Mouse (Mus musculus) ES-Bruce4 (cell line): ENCODE results near the gene Lims1. TPM values are rescaled to one million over a fixed set of nuclear protein-coding genes. Genes with fewer than 3 reads are reported as not detected.

Experiments used
- H3K27ac ChIP-seq: 2 replicates; pipeline ENCODE4 v1.5.1; 2012; ENCODE audit warnings: low read length, inconsistent platforms; ENCODE audit not compliant: insufficient read depth
- H3K27me3 ChIP-seq: 2 replicates; pipeline ENCODE4 v1.6.1; 2012; ENCODE audit warnings: mild to moderate bottlenecking, low read length, inconsistent platforms; ENCODE audit not compliant: control insufficient read depth, poor library complexity, insufficient read depth, severe bottlenecking
- H3K36me3 ChIP-seq: 2 replicates; pipeline ENCODE4 v1.6.1; 2012; ENCODE audit warnings: inconsistent platforms, mild to moderate bottlenecking, low read length, moderate library complexity; ENCODE audit not compliant: control insufficient read depth, poor library complexity, insufficient read depth, severe bottlenecking
- H3K4me1 ChIP-seq: one replicate; pipeline ENCODE4 v1.8.1; 2011; ENCODE audit warnings: low read length; ENCODE audit not compliant: control insufficient read depth, insufficient read depth
- H3K4me3 ChIP-seq: 2 replicates; pipeline ENCODE4 v1.5.1; 2011; ENCODE audit warnings: low read depth, mild to moderate bottlenecking, low read length
- H3K9ac ChIP-seq: 2 replicates; pipeline ENCODE4 v1.6.1; 2012; ENCODE audit warnings: low read depth, mild to moderate bottlenecking, inconsistent platforms; ENCODE audit not compliant: poor library complexity, severe bottlenecking
- H3K9me3 ChIP-seq: replicated peaks from 2 replicates; pipeline ENCODE4 v1.6.1; 2012; ENCODE audit warnings: mild to moderate bottlenecking, low read length, inconsistent platforms; ENCODE audit not compliant: control insufficient read depth, poor library complexity, insufficient read depth, severe bottlenecking
- CTCF ChIP-seq: IDR thresholded peaks from one replicate; pipeline ENCODE4 v1.8.1; 2011; ENCODE audit warnings: low read depth, low read length
- EP300 ChIP-seq: IDR thresholded peaks from 2 replicates; pipeline ENCODE4 v1.6.1; 2011; ENCODE audit warnings: low read depth, low read length; ENCODE audit not compliant: insufficient read depth
- POLR2A ChIP-seq: IDR thresholded peaks from one replicate; pipeline ENCODE4 v1.8.1; 2011; ENCODE audit warnings: low read length; ENCODE audit not compliant: insufficient read depth
- polyA plus RNA-seq: library from polyadenylated mRNA; stranded (reverse); fragments of >200 nt; gene quantifications from 2 replicates; pipeline ENCODE4 v1.2.4, GENCODE M21; 2011; ENCODE audit warnings: low read depth; ENCODE audit not compliant: missing spikeins, insufficient read depth, insufficient read length

Lims1 gene
- polyA plus RNA-seq, 1 experiment = 58.2 TPM

- Histone ChIP-seq H3K4me1 (peaks cover 3% of the 10 kb centered on the region), H3K36me3 (no peaks in the 10 kb centered on the region), H3K27me3 (no peaks in the 10 kb centered on the region), H3K9ac (no peak overlapping the region), H3K4me3 (no peak overlapping the region), H3K27ac (no peak overlapping the region), H3K9me3 (no peaks in the 10 kb centered on the region)
- TF ChIP-seq POLR2A (no peak), CTCF (no peak), EP300 (no peak)
Measured at GRCm38 (mm10) chr10:58368791-58369706, 45.8 kb downstream of the Lims1 start.

- H3K4me3 ChIP-seq = no peak overlapping the region
- TF ChIP-seq POLR2A (no peak), EP300 (no peak), CTCF (no peak)
- no peak overlapping the region for H3K9ac ChIP-seq
- H3K27ac ChIP-seq = no peak overlapping the region
- H3K9me3 ChIP-seq = no peaks in the 10 kb centered on the region
- H3K36me3 ChIP-seq = no peaks in the 10 kb centered on the region
- no peaks in the 10 kb centered on the region for H3K27me3 ChIP-seq
- peaks cover 3% of the 10 kb centered on the region for H3K4me1 ChIP-seq
Measured at GRCm38 (mm10) chr10:58369707-58370093, 46.4 kb downstream of the Lims1 start.

GRCm38 (mm10) chr10:58370143-58370542 is 46.9 kb downstream of the Lims1 start:
- Histone ChIP-seq H3K9me3 (no peaks in the 10 kb centered on the region), H3K4me3 (no peak overlapping the region), H3K4me1 (peaks cover 3% of the 10 kb centered on the region), H3K27me3 (no peaks in the 10 kb centered on the region), H3K27ac (no peak overlapping the region; the same call in 1 of the 2 replicates), H3K36me3 (no peaks in the 10 kb centered on the region), H3K9ac (no peak overlapping the region)
- no peak for TF ChIP-seq EP300
- TF ChIP-seq CTCF = no peak
- TF ChIP-seq POLR2A = no peak

DNA sequence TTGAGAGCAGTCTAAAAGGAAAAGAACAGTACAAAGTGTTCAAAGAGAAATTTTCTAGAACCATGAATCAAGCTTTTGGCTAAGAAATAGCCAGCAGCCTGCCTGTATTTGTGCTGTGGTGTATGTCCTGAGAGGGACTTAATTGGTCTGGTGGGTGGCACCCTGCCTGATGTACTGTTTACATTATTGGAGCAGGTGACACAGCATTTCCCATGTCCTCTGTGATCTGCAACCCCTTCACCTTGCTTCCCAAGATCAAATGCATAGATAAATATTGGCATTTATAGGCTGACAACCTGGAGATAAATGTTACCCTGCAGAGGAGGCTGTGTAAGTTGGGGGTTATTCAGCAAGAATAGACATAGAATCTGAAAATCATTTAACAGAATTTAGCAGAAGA is 47.3 kb downstream of the Lims1 start:
- peaks cover 3% of the 10 kb centered on the region for H3K4me1 ChIP-seq
- peak overlapping the region; percentile 44; the same call in 1 of the 2 replicates for H3K27ac ChIP-seq
- no peaks in the 10 kb centered on the region for H3K9me3 ChIP-seq
- no peak overlapping the region for H3K4me3 ChIP-seq
- TF ChIP-seq POLR2A (no peak), CTCF (no peak), EP300 (no peak)
- no peaks in the 10 kb centered on the region for H3K36me3 ChIP-seq
- no peaks in the 10 kb centered on the region for H3K27me3 ChIP-seq
- no peak overlapping the region for H3K9ac ChIP-seq

GRCm38 (mm10) chr10:58371279-58371842 is 48.1 kb downstream of the Lims1 start:
- TF ChIP-seq EP300 (no peak), POLR2A (no peak), CTCF (no peak)
- no peaks in the 10 kb centered on the region for H3K27me3 ChIP-seq
- H3K27ac ChIP-seq = peak overlapping the region; percentile 4; the same call in 1 of the 2 replicates
- H3K4me3 ChIP-seq = peak overlapping the region; percentile 21
- H3K9me3 ChIP-seq = no peaks in the 10 kb centered on the region
- H3K9ac ChIP-seq = peak overlapping the region; percentile 5; the same call in 1 of the 2 replicates
- no peaks in the 10 kb centered on the region for H3K36me3 ChIP-seq
- H3K4me1 ChIP-seq = peaks cover 3% of the 10 kb centered on the region

DNA sequence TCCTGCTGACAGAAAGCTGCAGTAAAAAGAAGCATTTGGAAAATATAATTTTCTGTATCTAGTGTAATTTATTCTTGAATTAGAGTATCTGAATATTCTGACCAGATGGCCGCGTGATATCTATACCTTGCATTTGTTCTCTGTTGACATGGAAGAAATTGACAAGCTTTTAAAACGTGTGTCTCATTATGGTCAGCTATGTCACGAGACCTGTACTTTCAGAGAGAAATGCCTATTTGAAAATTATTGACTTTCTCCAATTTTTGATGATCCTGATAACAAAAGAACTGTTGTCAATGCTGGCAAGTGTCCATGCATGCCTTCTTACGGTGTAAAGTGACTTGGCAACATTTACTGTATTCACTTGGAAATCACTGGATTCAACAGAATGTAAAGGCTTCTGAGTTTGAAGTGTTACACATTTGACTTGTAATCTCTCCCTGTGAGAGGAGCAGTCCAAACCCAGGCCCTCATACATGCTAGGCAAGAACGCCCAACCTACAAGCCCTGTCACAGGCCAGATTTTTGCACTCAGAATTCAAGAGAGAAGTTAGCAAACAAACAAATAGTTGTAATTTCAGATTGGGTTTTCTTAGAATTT is 49.3 kb downstream of the Lims1 start:
- no peak for TF ChIP-seq CTCF
- TF ChIP-seq EP300 = no peak
- no peak for TF ChIP-seq POLR2A
- peaks cover 3% of the 10 kb centered on the region for H3K4me1 ChIP-seq
- no peak overlapping the region for H3K27ac ChIP-seq
- H3K9me3 ChIP-seq = no peaks in the 10 kb centered on the region
- H3K27me3 ChIP-seq = no peaks in the 10 kb centered on the region
- H3K4me3 ChIP-seq = no peak overlapping the region
- H3K36me3 ChIP-seq = no peaks in the 10 kb centered on the region
- H3K9ac ChIP-seq = no peak overlapping the region
